Mouse (Mus musculus) spleen, adult 2 months (tissue): Measurements from ENCODE around the gene Cd164l2.

Experiments used
- CTCF ChIP-seq: fragments of 200-500 bp; IDR thresholded peaks from 2 replicates; pipeline ENCODE4 v1.5.1; 2011; ENCODE audit warnings: mild to moderate bottlenecking, inconsistent platforms; ENCODE audit not compliant: insufficient read depth, insufficient read length, insufficient replicate concordance; ENCODE audit errors: extremely low read depth
- POLR2A ChIP-seq: fragments of 200-500 bp; IDR thresholded peaks from 2 replicates; pipeline ENCODE4 v1.6.1; 2011; ENCODE audit warnings: low read depth, low read length, inconsistent platforms

DNA sequence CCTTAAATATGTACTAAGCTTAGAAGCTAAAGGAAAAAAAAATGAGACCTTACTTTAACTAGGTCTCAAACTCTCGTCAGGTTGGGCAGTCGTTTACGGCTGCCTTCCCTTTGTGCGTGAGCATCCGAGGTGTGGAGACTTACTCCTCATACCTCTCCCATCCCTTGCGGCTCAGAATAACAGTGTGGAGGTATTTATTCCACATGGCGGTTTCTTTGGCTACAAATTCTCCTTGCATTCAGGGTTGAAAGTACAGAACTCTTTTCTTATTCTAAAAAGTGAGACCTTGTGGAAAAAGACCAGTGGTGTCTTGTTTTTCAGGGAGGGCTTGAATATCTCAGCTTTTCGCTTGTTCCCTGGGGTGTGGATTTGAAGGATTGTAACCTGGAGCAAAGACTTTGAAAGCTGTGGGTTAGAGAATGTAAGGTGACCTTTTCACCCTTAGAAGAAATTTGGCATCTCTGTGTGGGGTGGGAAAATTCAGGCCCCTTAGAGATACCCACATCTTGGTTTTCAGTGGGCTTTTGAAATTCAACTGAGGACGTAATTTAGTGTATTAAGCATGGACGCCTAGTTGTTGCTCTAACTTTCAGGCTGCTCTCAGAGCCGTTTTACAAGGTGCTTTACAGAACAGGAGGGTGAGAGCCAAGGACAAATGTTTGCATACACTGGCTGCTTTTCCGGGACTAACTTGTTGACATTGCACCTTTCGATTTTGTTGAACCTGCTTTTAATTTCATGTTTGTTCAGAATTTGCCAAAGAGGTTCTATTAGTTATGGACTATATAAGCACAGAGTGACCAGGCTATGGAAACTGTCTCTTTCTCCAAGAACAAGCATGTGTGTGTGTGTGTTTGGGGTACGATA, 27.7 kb upstream of the Cd164l2 start:
- TF ChIP-seq POLR2A (no peak), CTCF (no peak)
